Mouse (Mus musculus): ENCODE data around the gene Ppia. TPM values are rescaled to one million over a fixed set of nuclear protein-coding genes. Genes with fewer than 3 reads are reported as not detected.
A peak's percentile ranks its signal among the peaks of the same experiment; 100 is the strongest.
"Not testable (repeated sequence)": the region's sequence is repeated elsewhere in the genome, so short reads cannot be mapped to it uniquely, and the experiment has no call there.

Gene Ppia
- total RNA-seq (2021): 100 to 1,000 TPM; 316 to 357 TPM

- intact Hi-C loops (cut with DNase I): no loop called here
- DNase-seq (ENCODE audit: low spot score): no peak
Measured at GRCm38 (mm10) chr11:6414751-6415550, at the start of gene Ppia. TSS of gene Ppia (plus strand) at chr11:6415443.

- intact Hi-C loops (cut with DNase I): loop anchor here (2.0 kb wide), 1 partner anchor 45 kb away; no protein-coding TSS in a partner anchor
- peak; percentile 51 for DNase-seq (ENCODE audit: low spot score)
Measured at GRCm38 (mm10) chr11:6365885-6366284, 49.4 kb upstream of the Ppia start.

DNA sequence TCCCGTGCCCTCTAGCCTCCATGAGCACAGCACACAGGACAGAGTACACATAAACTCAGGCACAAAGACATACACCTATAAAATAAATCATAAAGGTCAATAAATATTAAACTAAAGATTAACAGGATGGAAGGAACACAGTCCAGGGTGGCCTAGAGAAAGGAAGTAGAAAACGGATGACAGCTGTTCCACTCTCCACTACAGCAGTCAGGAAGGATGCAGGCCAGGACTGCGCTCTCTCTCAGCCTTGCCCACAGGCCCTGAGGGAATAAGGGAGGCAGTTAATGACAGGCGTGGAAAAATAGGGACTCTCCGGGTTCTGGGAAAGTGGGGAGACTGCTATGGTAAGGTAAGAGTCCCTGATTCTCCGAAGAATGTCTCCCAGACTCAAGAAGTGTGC, 48.8 kb upstream of the Ppia start:
- intact Hi-C loops (cut with DNase I): loop anchor here (2.0 kb wide), 1 partner anchor 44 kb away; no protein-coding TSS in a partner anchor
- DNase-seq (ENCODE audit: low spot score): no peak

- no peak for DNase-seq (ENCODE audit: low spot score)
- intact Hi-C loops (cut with DNase I): loop anchor here (2.0 kb wide), 1 partner anchor 44 kb away; no protein-coding TSS in a partner anchor
Measured at GRCm38 (mm10) chr11:6367156-6367555, 48.1 kb upstream of the Ppia start.

GRCm38 (mm10) chr11:6367986-6368385, 47.3 kb upstream of the Ppia start:
- DNase-seq (ENCODE audit: low spot score): not testable (repeated sequence)
- intact Hi-C loops (cut with DNase I): loop anchor here (2.0 kb wide), 1 partner anchor 43 kb away; no protein-coding TSS in a partner anchor

- intact Hi-C loops (cut with DNase I): no loop called here
- DNase-seq (ENCODE audit: low spot score): no peak
Measured at GRCm38 (mm10) chr11:6371376-6372155, 43.7 kb upstream of the Ppia start.

DNA sequence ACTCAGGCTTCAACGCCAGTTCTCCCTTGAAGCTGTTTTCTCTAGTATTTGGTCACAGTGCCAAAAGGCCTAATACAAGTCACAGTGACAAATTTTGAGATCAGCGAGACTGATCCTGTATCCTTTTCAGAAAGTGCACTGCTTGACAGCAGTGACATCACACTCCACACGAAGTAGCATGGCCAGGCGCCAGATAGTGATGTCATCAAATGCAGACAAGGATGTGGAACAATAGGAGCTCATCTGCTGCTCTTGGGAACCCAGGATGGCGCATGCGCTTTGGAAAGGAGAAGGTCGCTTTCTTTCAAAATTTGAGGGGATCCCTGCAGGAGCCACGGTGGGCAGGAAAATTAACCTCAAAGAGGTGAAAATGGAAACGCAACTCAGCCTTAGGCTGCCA, 42.5 kb upstream of the Ppia start:
- DNase-seq (ENCODE audit: low spot score): no peak

DNA sequence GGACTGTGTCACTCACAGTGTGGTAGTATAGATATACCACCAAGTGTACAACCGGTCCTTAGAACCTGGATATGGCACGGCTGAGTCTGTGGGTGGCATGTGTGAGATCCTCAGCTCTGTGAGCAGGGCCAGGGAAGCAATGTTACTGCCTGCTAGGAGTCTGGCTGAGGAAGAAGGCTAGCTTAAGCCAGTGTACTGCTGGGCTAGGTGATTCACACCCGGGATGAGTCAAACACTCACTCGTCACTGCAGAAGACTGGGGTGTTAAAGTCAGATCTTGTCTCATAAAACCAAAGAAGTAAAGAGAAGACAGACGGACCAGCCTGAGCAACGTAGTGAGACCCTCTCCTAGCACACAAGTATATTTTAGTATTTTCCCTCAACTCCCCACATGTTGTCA, 34.3 kb upstream of the Ppia start:
- intact Hi-C loops (cut with DNase I): no loop called here
- no peak for DNase-seq (ENCODE audit: low spot score)

More for the DNA sequence above, 42.5 kb upstream of the Ppia start:
- intact Hi-C loops (cut with DNase I): no loop called here

GRCm38 (mm10) chr11:6388126-6388725, 27.0 kb upstream of the Ppia start:
- no peak for DNase-seq (ENCODE audit: low spot score)
- intact Hi-C loops (cut with DNase I): no loop called here

GRCm38 (mm10) chr11:6388726-6389413, 26.4 kb upstream of the Ppia start, which contains the start of gene Zmiz2:
TSS of gene Zmiz2 (plus strand) at chr11:6389074.
- peak; percentile 91 for DNase-seq (ENCODE audit: low spot score)
- intact Hi-C loops (cut with DNase I): no loop called here

GRCm38 (mm10) chr11:6389483-6389921, 25.7 kb upstream of the Ppia start:
- intact Hi-C loops (cut with DNase I): no loop called here
- no peak for DNase-seq (ENCODE audit: low spot score)

DNA sequence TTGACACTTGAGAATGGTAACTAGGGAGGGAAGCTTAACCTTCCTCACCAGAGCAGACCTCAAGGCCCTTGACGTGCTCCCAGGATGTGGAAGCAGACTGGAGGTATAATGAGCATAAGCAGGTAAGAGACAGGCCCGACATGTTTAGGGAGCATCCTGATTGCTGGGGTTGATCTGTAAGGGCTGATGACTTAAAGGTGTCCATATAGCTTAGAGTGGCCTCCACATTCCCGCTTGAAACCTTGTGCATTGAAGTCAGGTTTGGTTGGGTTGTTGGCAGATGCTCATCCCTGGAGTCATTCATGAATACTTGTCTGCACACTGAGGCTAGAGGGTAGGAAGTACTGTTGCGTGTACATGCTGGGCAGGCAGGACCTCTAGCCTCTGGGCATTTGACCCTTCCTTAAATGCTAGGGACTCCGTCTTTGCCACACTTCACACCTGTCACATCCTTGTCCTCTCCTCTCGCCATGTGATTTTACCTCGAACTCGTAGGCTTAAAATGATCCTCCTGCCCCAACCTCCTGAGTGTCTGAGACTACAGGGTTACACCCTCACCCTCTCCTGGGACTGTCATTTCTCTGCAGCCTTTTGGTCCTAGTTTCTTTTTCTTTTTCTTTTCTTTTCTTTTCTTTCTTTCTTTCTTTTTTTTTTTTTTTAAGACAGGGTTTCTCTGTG, 24.7 kb upstream of the Ppia start:
- no peak for DNase-seq (ENCODE audit: low spot score)
- intact Hi-C loops (cut with DNase I): no loop called here

GRCm38 (mm10) chr11:6391516-6392276, 23.5 kb upstream of the Ppia start:
- intact Hi-C loops (cut with DNase I): no loop called here
- DNase-seq (ENCODE audit: low spot score): no peak

GRCm38 (mm10) chr11:6392857-6393256, 22.4 kb upstream of the Ppia start:
- no peak for DNase-seq (ENCODE audit: low spot score)
- intact Hi-C loops (cut with DNase I): no loop called here

DNA sequence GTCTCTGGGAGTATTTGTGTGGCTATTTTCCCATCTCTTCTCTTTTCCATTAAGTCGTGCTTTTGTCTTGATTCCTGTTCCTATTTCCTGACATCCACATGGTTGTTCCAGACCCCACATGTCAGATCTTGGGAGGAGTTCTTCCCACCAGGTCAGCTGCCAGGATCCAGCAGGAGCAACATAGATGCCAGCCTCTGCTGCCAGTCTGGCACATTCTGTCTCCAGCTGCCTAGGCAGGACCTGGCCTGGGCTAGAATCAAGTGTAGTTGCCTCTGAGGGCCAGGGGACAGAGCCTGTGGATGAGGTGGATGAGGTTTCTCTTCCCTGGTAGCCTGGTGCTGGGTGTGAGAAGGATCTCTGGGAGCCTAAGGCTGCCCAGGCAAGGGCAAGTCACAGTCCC, 21.4 kb upstream of the Ppia start:
- no peak for DNase-seq (ENCODE audit: low spot score)
- intact Hi-C loops (cut with DNase I): no loop called here

DNA sequence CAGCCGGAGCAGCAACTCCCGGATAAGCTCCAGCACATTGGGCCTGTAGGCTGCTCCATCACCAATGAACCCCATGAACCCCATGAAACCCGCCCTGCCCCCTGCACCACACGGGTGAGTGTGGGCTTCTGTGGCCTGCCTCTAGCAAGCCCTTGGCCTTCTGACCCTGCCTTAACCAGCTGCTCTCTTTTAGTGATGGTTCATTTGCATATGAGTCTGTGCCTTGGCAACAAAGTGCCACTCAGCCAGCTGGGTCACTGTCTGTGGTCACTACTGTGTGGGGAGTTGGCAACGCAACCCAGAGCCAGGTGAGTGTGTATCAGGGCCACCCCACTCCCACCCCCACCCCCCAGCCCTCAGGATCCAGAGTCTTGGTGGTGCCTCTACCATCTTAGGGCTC, 19.7 kb upstream of the Ppia start:
- no peak for DNase-seq (ENCODE audit: low spot score)
- intact Hi-C loops (cut with DNase I): no loop called here

- intact Hi-C loops (cut with DNase I): no loop called here
- no peak for DNase-seq (ENCODE audit: low spot score)
Measured at GRCm38 (mm10) chr11:6398141-6398540, 17.1 kb upstream of the Ppia start.

Measured in heart, postnatal 25 days (tissue).